Mouse (Mus musculus) midbrain, postnatal 0 days (tissue): Measurements from ENCODE around the gene Vac14. TPM values are rescaled to one million over a fixed set of nuclear protein-coding genes. Genes with fewer than 3 reads are reported as not detected.
A peak's percentile ranks its signal among the peaks of the same experiment; 100 is the strongest.

Experiments
- ATAC-seq: fragments of 200-750 bp; cut with Nextera tagmentation; 2 replicates; pipeline ENCODE4 v1.8.0; 2017; ENCODE audit warnings: moderate number of reproducible peaks, mild to moderate bottlenecking, moderate TSS enrichment, moderate library complexity; ENCODE audit not compliant: low FRiP score
- DNase-seq: peaks from one replicate; pipeline ENCODE4 v3.0.0-alpha.2; 2015; ENCODE audit warnings: low spot score
- H3K27ac ChIP-seq: fragments of 300-500 bp; sonication (generic); 2 replicates; pipeline ENCODE4 v1.5.1; 2014; ENCODE audit warnings: low read depth, mild to moderate bottlenecking, low read length, mixed read lengths
- H3K27me3 ChIP-seq: fragments of 300-500 bp; sonication (generic); 2 replicates; pipeline ENCODE4 v1.6.1; 2014; ENCODE audit warnings: low read length, control low read depth, mixed read lengths; ENCODE audit not compliant: insufficient read depth
- H3K36me3 ChIP-seq: fragments of 300-500 bp; sonication (generic); 2 replicates; pipeline ENCODE4 v1.6.1; 2014; ENCODE audit warnings: low read length, control low read depth, mixed read lengths; ENCODE audit not compliant: insufficient read depth
- H3K4me1 ChIP-seq: fragments of 300-500 bp; sonication (generic); 2 replicates; pipeline ENCODE4 v1.6.1; 2014; ENCODE audit warnings: mild to moderate bottlenecking, control low read depth, antibody characterized with exemption, low read length, mixed read lengths; ENCODE audit not compliant: insufficient read depth
- H3K4me2 ChIP-seq: fragments of 300-500 bp; sonication (generic); 2 replicates; pipeline ENCODE4 v1.6.1; 2014; ENCODE audit warnings: low read depth, mild to moderate bottlenecking, low read length, mixed read lengths; ENCODE audit not compliant: poor library complexity, severe bottlenecking
- H3K4me3 ChIP-seq: fragments of 300-500 bp; sonication (generic); 2 replicates; pipeline ENCODE4 v1.5.1; 2014; ENCODE audit warnings: low read depth, mild to moderate bottlenecking, low read length, moderate library complexity
- H3K9ac ChIP-seq: fragments of 300-500 bp; sonication (generic); replicated peaks from 2 replicates; pipeline ENCODE4 v1.6.1; 2014; ENCODE audit warnings: mild to moderate bottlenecking, low read length, moderate library complexity, mixed read lengths; ENCODE audit not compliant: poor library complexity, severe bottlenecking
- H3K9me3 ChIP-seq: fragments of 300-500 bp; sonication (generic); 2 replicates; pipeline ENCODE4 v1.6.1; 2016; ENCODE audit warnings: low read length, control low read depth
- CTCF ChIP-seq: IDR thresholded peaks from 2 replicates; pipeline ENCODE4 v1.5.1; 2016; ENCODE audit warnings: antibody characterized with exemption, mild to moderate bottlenecking
- WGBS: fragments of 180-500 bp; shearing (Covaris S2); extraction: QIAGEN DNeasy Blood & Tissue Kit; methylation state at CpG from one replicate; pipeline ENCODE4 v1.1.7; 2014; 5-methylcytosine and 5-hydroxymethylcytosine counted together
- polyA plus RNA-seq: library from polyadenylated mRNA; unstranded; fragments of >200 nt; fragmentation: Nextera tagmentation; extraction: Ambion mirVana; gene quantifications from 2 replicates; pipeline ENCODE4 v1.2.1, GENCODE M21; 2015
- total RNA-seq: library from RNA; depleted of rRNA; stranded (reverse); fragments of >200 nt; gene quantifications from 2 replicates; pipeline ENCODE4 v1.2.3, GENCODE M21; 2014

Gene Vac14
- total and polyA plus RNA-seq, 2 experiments from 2014 or later: 27.2 to 44.9 TPM

GRCm38 (mm10) chr8:110755511-110756170 lies 137.3 kb downstream of the Vac14 start:
- no peak overlapping the region for H3K9ac ChIP-seq
- TF ChIP-seq CTCF: no peak
- 57% methylated on average over 15 of the region's 15 CpGs for WGBS

GRCm38 (mm10) chr8:110756196-110756595 lies 137.8 kb downstream of the Vac14 start:
- H3K27ac ChIP-seq: no peak overlapping the region
- ATAC-seq: no peak
- TF ChIP-seq CTCF: no peak

More at GRCm38 (mm10) chr8:110755511-110756170, 137.3 kb downstream of the Vac14 start:
- H3K4me1 ChIP-seq: no peaks in the 10 kb centered on the region
- no peak overlapping the region for H3K27ac ChIP-seq
- no peak overlapping the region for H3K4me3 ChIP-seq
- no peaks in the 10 kb centered on the region for H3K27me3 ChIP-seq
- no peaks in the 10 kb centered on the region for H3K9me3 ChIP-seq
- no peaks in the 10 kb centered on the region for H3K36me3 ChIP-seq
- DNase-seq: no peak
- H3K4me2 ChIP-seq: 0 out of 2 replicates have a peak overlapping the region, but pooled peaks have one; percentile 12
- ATAC-seq: no peak

GRCm38 (mm10) chr8:110760280-110760940 lies 142.0 kb downstream of the Vac14 start:
- Histone ChIP-seq H3K9ac (no peak overlapping the region), H3K4me2 (no peak overlapping the region), H3K4me1 (no peaks in the 10 kb centered on the region), H3K4me3 (no peak overlapping the region), H3K27me3 (no peaks in the 10 kb centered on the region), H3K27ac (peak overlapping the region; percentile 38; the same call in 1 of the 2 replicates), H3K9me3 (no peaks in the 10 kb centered on the region), H3K36me3 (no peaks in the 10 kb centered on the region)
- TF ChIP-seq CTCF: no peak
- ATAC-seq (no peak), DNase-seq (no peak)
- 68% methylated on average over 7 of the region's 7 CpGs for WGBS

More at GRCm38 (mm10) chr8:110756196-110756595, 137.8 kb downstream of the Vac14 start:
- Histone ChIP-seq H3K4me1 (no peaks in the 10 kb centered on the region), H3K9ac (no peak overlapping the region), H3K4me3 (no peak overlapping the region), H3K36me3 (no peaks in the 10 kb centered on the region), H3K4me2 (no peak overlapping the region), H3K27me3 (no peaks in the 10 kb centered on the region), H3K9me3 (no peaks in the 10 kb centered on the region)
- DNase-seq: no peak
- WGBS: 86% methylated on average over 5 of the region's 5 CpGs

GRCm38 (mm10) chr8:110761185-110761584 lies 142.8 kb downstream of the Vac14 start:
- no peak overlapping the region for H3K4me3 ChIP-seq
- no peaks in the 10 kb centered on the region for H3K27me3 ChIP-seq
- WGBS: 55% methylated on average over 5 of the region's 5 CpGs
- no peak for TF ChIP-seq CTCF
- 0 out of 2 replicates have a peak overlapping the region, but pooled peaks have one; percentile 38 for H3K27ac ChIP-seq
- H3K9me3 ChIP-seq: no peaks in the 10 kb centered on the region
- no peak overlapping the region for H3K9ac ChIP-seq
- H3K4me2 ChIP-seq: no peak overlapping the region
- H3K36me3 ChIP-seq: no peaks in the 10 kb centered on the region
- H3K4me1 ChIP-seq: no peaks in the 10 kb centered on the region
- no peak for ATAC-seq
- DNase-seq: no peak

GRCm38 (mm10) chr8:110761988-110762387 lies 143.6 kb downstream of the Vac14 start:
- Histone ChIP-seq H3K9me3 (no peaks in the 10 kb centered on the region), H3K36me3 (no peaks in the 10 kb centered on the region), H3K4me2 (no peak overlapping the region), H3K4me1 (no peaks in the 10 kb centered on the region), H3K4me3 (no peak overlapping the region), H3K27ac (no peak overlapping the region), H3K27me3 (no peaks in the 10 kb centered on the region), H3K9ac (no peak overlapping the region)
- no peak for ATAC-seq
- TF ChIP-seq CTCF: peak; percentile 34
- 69% methylated on average over 6 of the region's 6 CpGs for WGBS
- DNase-seq: no peak

- Histone ChIP-seq H3K27me3 (no peaks in the 10 kb centered on the region), H3K4me3 (no peak overlapping the region), H3K4me2 (no peak overlapping the region), H3K9ac (no peak overlapping the region), H3K4me1 (no peaks in the 10 kb centered on the region), H3K9me3 (no peaks in the 10 kb centered on the region), H3K27ac (no peak overlapping the region), H3K36me3 (no peaks in the 10 kb centered on the region)
- TF ChIP-seq CTCF: no peak
- ATAC-seq (no peak), DNase-seq (no peak)
- 62% methylated on average over 3 of the region's 3 CpGs for WGBS
These were observed 146.3 kb downstream of the Vac14 start for GRCm38 (mm10) chr8:110764671-110765070.
